Mouse (Mus musculus) T-cell, adult 2 months (primary cell): ENCODE measurements around the gene P2ry2.

Experiments used
- DNase-seq: peaks from one replicate; pipeline ENCODE4 v3.0.0; 2022; ENCODE audit warnings: low spot score

Gene P2ry2

DNA sequence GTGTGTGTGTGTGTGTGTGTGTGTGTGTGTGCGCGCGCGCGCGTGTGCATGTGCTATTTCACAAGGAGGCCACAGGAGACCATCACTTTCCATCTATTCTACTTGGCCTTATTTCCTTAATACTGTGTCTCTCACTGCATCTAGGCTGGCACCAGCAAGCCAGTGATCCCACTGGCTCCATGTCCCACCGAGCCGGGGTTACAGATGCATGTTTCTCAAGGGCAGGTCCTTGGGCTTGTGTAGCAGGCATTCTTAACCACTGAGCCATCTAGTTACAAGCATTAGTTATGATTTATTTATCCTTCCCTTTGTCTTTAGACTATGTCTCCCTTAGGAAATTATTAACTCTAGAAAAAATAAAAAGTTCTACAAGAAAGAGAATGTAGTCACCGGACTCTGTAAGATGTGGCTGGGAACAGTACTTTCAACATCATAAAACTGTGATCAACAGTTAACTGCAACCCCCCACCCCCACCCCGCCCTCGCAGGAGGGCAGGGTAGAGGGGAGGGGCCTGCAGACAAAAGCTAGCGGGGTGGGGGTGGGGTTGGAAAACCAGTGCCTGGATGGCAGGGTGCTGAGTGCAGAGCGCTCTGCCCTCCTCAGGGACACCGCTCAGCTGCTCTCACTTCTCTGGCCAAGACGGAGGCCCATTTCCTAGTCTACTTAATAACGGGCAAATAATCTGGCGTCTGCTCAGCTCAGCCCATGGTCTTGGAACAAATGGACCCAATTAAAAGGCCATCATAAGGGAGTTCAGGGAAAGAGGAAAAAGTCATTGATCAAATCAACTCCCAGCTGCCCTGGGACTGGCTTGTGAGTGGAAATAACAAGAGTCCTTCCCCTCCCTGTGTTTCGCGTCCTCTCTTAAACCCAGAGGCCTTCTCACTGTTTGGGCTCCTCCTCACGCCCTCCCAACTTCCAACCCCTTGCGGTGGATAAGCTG is 27.9 kb downstream of the P2ry2 start:
- DNase-seq = no peak

- DNase-seq = no peak
These were observed 33.5 kb downstream of the P2ry2 start for GRCm38 (mm10) chr7:100979175-100979574.

DNA sequence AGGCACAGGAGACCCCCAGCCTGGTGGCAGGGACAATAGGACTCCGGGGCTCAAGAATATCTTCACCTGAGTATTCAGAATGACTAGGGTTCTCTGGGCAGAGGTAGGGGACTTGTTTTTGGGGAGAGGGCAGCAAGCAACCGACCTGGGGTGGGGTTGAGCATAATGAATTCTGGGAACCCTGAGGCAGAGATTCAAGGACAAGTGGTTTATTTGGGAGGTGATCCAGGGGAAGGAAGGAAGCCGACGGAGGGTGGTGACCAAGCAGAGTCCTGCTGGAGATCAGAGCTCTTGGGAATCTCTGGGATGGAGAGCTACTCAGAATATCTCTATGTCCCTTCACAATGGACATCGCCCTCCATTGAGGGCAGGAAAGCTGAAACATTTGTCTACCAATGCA is 34.5 kb downstream of the P2ry2 start:
- no peak for DNase-seq

DNA sequence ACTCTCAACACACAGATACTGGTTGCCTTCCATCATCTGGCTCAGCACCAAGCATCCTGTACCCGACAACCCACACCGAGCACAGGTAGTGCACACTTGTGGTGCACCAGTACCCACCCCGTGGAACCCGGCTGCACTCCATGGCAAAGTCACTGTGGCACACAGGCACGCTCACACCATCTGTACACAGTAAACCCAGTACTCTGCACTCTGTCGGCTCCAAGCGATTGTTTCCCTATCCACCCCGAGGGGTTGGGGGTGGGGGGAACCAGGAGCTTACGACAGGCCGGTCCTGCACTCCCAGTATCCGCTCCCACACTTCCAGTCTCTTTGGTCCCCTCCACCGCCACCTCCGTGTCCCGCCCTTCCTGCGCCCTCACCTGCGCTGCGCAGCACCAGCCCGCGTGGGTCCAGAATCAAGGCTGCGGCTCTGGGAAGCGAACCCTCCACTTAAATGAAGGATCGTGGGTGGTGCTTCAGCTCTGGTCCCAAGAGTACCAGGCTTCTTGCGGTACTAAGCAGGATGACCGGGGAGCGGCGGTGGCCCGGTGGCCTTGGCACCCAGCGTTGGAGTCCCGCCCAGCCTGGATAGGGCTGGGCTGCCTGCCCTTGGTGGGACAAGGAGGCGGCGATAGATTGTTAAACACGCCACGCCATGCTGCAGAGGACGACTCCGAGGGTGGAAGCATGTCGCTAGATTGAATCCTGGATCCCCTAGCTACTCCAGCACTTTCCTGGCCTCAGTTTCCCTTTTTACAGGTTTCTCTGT is 38.3 kb downstream of the P2ry2 start, which contains the start of gene P2ry6:
Gene P2ry6, minus strand, starts transcription at position 515 of the 769 bp plus-strand sequence.
- DNase-seq = no peak

DNA sequence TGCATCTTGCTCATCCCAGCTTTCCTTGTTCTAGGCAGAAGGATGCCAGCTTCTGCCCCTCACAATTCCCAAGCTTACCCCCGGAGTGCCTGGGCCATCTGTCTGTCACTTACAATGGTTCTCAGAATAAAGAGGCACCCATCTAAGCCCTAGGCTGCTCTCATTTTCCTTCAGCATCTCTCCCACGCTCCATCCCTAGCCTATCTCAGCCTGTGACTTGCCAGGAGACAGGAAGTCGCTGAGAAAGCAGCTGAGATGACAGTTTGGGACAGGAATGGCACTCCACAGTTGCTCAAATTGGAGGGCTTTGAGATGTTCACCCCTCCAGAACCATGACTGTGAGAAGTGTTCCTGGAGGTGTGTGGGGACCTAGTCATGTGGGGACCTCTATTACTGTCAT is 39.8 kb downstream of the P2ry2 start:
- no peak for DNase-seq

- no peak for DNase-seq
These were observed 43.6 kb downstream of the P2ry2 start for GRCm38 (mm10) chr7:100968874-100969659.

- DNase-seq = no peak
These were observed 44.3 kb downstream of the P2ry2 start for GRCm38 (mm10) chr7:100968376-100968775.

DNA sequence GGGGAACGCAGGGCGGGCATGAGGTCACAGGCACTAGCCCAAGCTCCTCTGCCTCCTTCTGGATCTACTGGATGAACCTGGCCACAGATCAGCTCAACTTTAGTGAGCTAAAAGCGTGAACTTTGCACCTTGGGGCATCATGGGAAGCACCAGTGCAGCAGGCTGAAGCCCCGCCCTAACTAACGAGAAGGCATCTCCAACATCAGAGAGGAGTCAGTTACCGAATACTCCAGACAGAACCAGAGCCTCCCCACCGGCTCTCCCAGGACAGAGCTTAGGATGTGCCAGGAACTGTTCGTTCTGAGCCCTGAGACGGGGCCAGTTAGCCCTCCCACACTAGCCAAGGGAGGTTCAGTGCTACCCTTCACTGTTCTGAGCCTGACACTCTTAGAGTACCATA is 44.8 kb downstream of the P2ry2 start:
- DNase-seq = no peak

DNA sequence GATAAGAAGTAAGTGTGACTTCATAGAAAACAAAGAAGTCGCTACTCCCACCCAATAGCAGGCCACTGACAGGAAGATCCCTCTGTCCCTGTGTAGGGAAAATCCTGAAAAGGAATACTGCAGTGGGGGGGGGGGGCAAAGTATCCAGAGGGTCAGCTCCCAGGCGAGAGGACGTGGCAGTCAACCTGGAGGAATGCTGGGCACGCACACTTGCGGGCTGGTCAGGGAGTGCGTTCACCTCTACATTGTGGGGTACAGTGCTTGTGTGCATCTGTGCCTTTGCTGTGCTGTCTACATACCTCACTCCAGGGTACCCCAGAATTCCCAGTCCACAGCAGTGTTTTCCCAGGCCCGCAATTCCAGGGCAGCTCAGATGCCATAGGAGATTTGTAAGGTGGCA is 46.7 kb downstream of the P2ry2 start:
- DNase-seq = no peak

DNA sequence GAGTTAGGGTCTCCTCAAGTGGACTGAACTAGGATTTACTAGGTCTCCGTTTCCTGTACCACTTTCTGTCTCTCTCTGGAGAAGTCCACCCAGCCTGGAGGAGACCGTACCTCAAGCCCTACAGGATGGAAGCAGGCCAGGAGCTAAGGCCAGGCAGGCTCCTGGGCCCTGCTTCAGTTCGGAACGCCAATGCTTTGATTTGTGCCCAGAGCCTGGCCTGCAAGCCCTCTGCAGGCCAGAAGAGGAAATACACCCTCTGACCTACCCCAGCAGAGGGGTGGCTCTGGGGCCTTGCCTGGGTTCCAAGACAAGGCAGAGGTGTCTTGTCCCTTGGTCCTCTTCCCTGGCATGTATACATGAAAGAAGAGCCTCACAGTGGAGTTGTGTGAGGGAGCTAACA is 47.6 kb downstream of the P2ry2 start:
- peak; percentile 17 for DNase-seq

DNA sequence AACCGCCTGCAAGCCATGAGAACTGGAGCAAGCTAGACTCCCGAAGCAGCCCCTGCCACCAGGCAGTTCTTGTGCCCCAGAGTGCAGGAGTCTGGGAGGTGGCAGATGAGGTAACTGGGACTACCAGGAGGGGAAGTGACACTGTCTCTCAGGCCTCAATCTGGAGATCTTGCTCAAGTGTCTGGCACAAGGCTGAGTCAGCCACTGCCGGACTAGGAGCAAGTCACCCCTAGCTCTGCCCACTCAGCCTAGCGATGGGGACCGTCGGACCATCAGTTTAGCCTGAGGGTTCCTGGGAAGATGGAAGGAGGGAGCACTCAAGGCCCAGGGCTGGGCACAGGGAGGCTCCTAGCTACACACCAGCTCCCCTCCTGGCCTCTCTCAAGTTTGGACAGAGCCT is 48.4 kb downstream of the P2ry2 start:
- no peak for DNase-seq

DNA sequence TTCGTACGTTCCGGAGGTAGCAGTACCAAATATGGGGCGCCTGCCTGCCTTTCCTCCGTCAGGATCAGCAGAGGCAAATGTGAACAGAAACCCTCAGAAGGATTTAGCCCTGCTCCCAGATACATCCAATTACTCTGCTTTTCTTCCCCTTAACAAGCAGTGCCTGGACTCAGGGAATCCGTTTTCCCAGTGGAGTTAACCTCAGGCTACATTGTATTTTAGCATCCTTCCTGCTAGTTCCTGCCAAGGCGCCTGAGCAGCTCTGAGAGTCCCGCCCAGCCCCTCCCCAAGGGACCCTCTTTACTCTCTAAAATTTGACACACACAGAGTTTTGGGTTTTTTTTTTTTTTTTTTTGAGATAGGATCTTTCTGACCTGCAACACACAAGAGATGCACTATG is 49.3 kb downstream of the P2ry2 start:
- no peak for DNase-seq

GRCm38 (mm10) chr7:100961146-100961545 is 51.5 kb downstream of the P2ry2 start:
- no peak for DNase-seq

- DNase-seq = no peak
These were observed 52.2 kb downstream of the P2ry2 start for GRCm38 (mm10) chr7:100960462-100960861.

- no peak for DNase-seq
These were observed 54.2 kb downstream of the P2ry2 start for GRCm38 (mm10) chr7:100958426-100958825.

DNA sequence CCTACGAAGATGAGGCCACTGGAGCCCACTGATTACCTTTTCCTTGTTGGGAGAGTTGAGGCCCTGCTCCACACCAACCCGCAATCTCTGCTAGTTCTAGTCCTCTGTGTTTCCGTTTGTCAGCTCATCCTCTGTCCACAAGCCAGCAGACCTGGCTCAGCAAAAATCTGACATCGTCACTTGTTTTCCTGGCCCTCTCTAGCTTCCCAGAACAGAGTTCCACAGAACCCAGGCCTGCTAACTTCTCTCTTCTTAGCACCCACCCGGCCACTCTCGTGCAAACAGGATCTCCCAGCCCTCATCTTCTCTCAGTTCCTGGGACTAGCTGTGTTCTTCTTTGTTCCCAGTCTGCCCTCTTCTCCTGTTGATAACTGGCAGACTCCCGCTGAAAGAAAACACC is 60.0 kb downstream of the P2ry2 start:
- DNase-seq = no peak

- no peak for DNase-seq
These were observed 60.8 kb downstream of the P2ry2 start for GRCm38 (mm10) chr7:100951903-100952302.

DNA sequence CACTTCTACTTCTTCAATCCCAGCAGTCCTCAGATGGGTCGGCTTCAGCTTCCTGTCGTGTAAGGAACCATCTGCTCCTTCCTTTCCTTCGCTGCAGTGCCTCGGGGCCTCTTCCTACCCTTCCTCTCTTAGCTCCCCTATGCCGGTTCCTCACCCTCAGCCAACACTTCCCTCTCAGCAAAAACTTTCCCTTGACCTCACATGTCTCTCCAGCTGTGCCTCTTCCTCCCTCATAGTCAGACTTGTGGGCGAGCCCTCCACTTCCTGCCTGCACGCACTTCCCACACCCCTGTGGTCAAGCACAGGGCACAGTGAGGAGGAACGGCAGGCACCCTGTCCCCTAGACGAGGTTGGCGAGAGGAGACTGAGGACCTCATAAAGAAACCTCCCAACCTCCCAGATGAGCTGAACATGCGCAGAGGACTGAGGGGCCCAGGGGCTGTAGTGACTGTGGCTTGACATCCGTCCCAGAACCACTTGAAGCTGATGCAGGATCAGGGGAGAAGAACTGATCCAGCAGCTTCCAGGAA is 62.1 kb downstream of the P2ry2 start:
- no peak for DNase-seq

- DNase-seq = no peak
These were observed 62.6 kb downstream of the P2ry2 start for GRCm38 (mm10) chr7:100950031-100950430.
